Mouse (Mus musculus) heart, postnatal 0 days (tissue): Measurements from ENCODE around the gene Mme. TPM values are rescaled to one million over a fixed set of nuclear protein-coding genes. Genes with fewer than 3 reads are reported as not detected.

Source experiments
- ATAC-seq: fragments of 200-750 bp; cut with Nextera tagmentation; 2 replicates; pipeline ENCODE4 v1.8.0; 2017; ENCODE audit warnings: low read depth, moderate number of reproducible peaks, moderate library complexity; ENCODE audit not compliant: insufficient read depth
- DNase-seq: peaks from one replicate; pipeline ENCODE4 v3.0.0-alpha.2; 2016; ENCODE audit warnings: low spot score
- H3K27ac ChIP-seq: fragments of 300-500 bp; sonication (generic); 2 replicates; pipeline ENCODE4 v1.5.1; 2014; ENCODE audit warnings: low read depth, mild to moderate bottlenecking
- H3K27me3 ChIP-seq: fragments of 300-500 bp; sonication (generic); 2 replicates; pipeline ENCODE4 v1.6.1; 2014; ENCODE audit warnings: low read length, mixed read lengths; ENCODE audit not compliant: control insufficient read depth, insufficient read depth
- H3K36me3 ChIP-seq: fragments of 300-500 bp; sonication (generic); replicated peaks from 2 replicates; pipeline ENCODE4 v1.6.1; 2014; ENCODE audit warnings: low read length, mixed read lengths; ENCODE audit not compliant: control insufficient read depth, insufficient read depth
- H3K4me1 ChIP-seq: fragments of 300-500 bp; sonication (generic); 2 replicates; pipeline ENCODE4 v1.6.1; 2014; ENCODE audit warnings: antibody characterized with exemption; ENCODE audit not compliant: control insufficient read depth, insufficient read depth
- H3K4me2 ChIP-seq: fragments of 300-500 bp; sonication (generic); 2 replicates; pipeline ENCODE4 v1.6.1; 2014; ENCODE audit warnings: low read depth, mild to moderate bottlenecking, low read length, moderate library complexity
- H3K4me3 ChIP-seq: fragments of 300-500 bp; sonication (generic); 2 replicates; pipeline ENCODE4 v1.5.1; 2014; ENCODE audit warnings: low read depth, low read length
- H3K9ac ChIP-seq: fragments of 300-500 bp; sonication (generic); replicated peaks from 2 replicates; pipeline ENCODE4 v1.6.1; 2014; ENCODE audit warnings: low read depth, low read length, mixed read lengths
- H3K9me3 ChIP-seq: fragments of 300-500 bp; sonication (generic); replicated peaks from 2 replicates; pipeline ENCODE4 v1.6.1; 2016; ENCODE audit warnings: low read length; ENCODE audit not compliant: control insufficient read depth
- CTCF ChIP-seq: IDR thresholded peaks from 2 replicates; pipeline ENCODE4 v1.5.1; 2016; ENCODE audit warnings: antibody characterized with exemption, control low read depth, low read depth
- EP300 ChIP-seq: IDR thresholded peaks from 2 replicates; pipeline ENCODE4 v1.6.1; 2016; ENCODE audit warnings: antibody characterized with exemption, low read depth
- WGBS: fragments of 180-500 bp; shearing (Covaris S2); extraction: QIAGEN DNeasy Blood & Tissue Kit; methylation state at CpG from one replicate; pipeline ENCODE4 v1.1.7; 2014; 5-methylcytosine and 5-hydroxymethylcytosine counted together
- polyA plus RNA-seq: library from polyadenylated mRNA; unstranded; fragments of >200 nt; fragmentation: Nextera tagmentation; extraction: Ambion mirVana; gene quantifications from 2 replicates; pipeline ENCODE4 v1.2.1, GENCODE M21; 2015
- total RNA-seq: library from RNA; depleted of rRNA; stranded (reverse); fragments of >200 nt; gene quantifications from 2 replicates; pipeline ENCODE4 v1.2.3, GENCODE M21; 2014; ENCODE audit warnings: low replicate concordance

Gene Mme
- total and polyA plus RNA-seq, 2 experiments from 2014 or later, result 0.94 to 4.5 TPM

GRCm38 (mm10) chr3:63351680-63352260, 110.4 kb downstream of the Mme start:
- H3K4me1 ChIP-seq, result no peaks in the 10 kb centered on the region
- H3K27ac ChIP-seq, result no peak overlapping the region
- no peaks in the 10 kb centered on the region for H3K9me3 ChIP-seq
- no peak overlapping the region for H3K4me2 ChIP-seq
- no peak overlapping the region for H3K9ac ChIP-seq
- no peak for DNase-seq
- no peaks in the 10 kb centered on the region for H3K27me3 ChIP-seq
- H3K4me3 ChIP-seq, result no peak overlapping the region
- TF ChIP-seq CTCF (no peak), EP300 (no peak)
- 85% methylated on average over 1 of the region's 1 CpGs for WGBS
- no peaks in the 10 kb centered on the region for H3K36me3 ChIP-seq
- no peak for ATAC-seq

DNA sequence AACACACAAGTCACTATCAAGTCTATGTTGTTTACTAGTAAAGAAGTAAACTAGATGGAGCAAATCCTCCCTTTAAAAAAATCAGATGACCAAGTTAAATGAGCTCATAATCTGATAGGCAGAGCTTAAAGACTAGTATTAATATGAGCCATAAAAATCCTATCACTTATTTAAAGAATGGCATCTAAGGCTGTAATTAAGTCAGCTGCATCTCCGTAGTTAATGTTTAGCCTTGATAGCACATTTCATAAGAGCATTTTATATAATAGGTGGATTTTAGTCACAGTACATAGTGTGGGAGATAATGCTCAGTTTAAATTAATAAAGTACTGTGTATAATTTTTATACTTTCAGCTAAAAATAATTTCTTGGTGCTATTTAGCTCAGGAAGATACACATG, 118.2 kb downstream of the Mme start:
- Histone ChIP-seq H3K9ac (no peak overlapping the region), H3K4me2 (no peak overlapping the region), H3K27me3 (no peaks in the 10 kb centered on the region), H3K36me3 (no peaks in the 10 kb centered on the region), H3K4me1 (no peaks in the 10 kb centered on the region), H3K27ac (no peak overlapping the region), H3K4me3 (no peak overlapping the region), H3K9me3 (no peaks in the 10 kb centered on the region)
- 73% methylated on average over 1 of the region's 1 CpGs for WGBS
- DNase-seq, result no peak
- no peak for ATAC-seq
- TF ChIP-seq CTCF (no peak), EP300 (no peak)

GRCm38 (mm10) chr3:63384989-63385388, 143.7 kb downstream of the Mme start:
- H3K4me2 ChIP-seq, result no peak overlapping the region
- H3K4me1 ChIP-seq, result no peaks in the 10 kb centered on the region
- H3K4me3 ChIP-seq, result no peak overlapping the region
- no peak overlapping the region for H3K9ac ChIP-seq
- H3K36me3 ChIP-seq, result no peaks in the 10 kb centered on the region
- WGBS, result 41% methylated on average over 2 of the region's 2 CpGs
- H3K27ac ChIP-seq, result no peak overlapping the region
- H3K9me3 ChIP-seq, result no peaks in the 10 kb centered on the region
- no peak for DNase-seq
- ATAC-seq, result no peak
- no peak for TF ChIP-seq EP300
- TF ChIP-seq CTCF, result no peak
- H3K27me3 ChIP-seq, result no peaks in the 10 kb centered on the region

DNA sequence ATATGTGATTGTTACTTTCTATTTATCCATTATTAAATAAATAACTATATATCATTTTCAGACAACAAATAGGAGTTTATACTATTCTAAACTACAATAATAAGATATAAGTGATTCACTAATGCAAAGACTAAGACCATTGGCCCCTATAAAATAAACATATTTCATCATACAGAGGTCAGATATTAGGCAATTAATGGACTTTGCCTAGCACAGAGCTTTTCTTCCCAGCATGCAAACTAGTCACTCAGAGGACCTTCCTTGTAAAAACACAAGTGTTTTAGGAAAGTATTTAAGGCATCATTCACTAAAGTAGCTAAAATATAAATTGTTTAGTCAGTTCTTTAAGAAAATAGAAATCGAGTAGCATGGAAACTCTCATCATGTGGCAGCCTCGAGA, 149.4 kb downstream of the Mme start:
- DNase-seq (no peak), ATAC-seq (no peak)
- Histone ChIP-seq H3K4me1 (no peaks in the 10 kb centered on the region), H3K4me3 (no peak overlapping the region), H3K27me3 (no peaks in the 10 kb centered on the region), H3K9ac (no peak overlapping the region), H3K36me3 (no peaks in the 10 kb centered on the region), H3K9me3 (no peaks in the 10 kb centered on the region), H3K4me2 (no peak overlapping the region), H3K27ac (no peak overlapping the region)
- TF ChIP-seq CTCF (no peak), EP300 (no peak)
- 68% methylated on average over 2 of the region's 2 CpGs for WGBS

- 57% methylated on average over 2 of the region's 2 CpGs for WGBS
- H3K4me1 ChIP-seq, result no peaks in the 10 kb centered on the region
- no peak overlapping the region for H3K9ac ChIP-seq
- no peak overlapping the region for H3K4me2 ChIP-seq
- no peaks in the 10 kb centered on the region for H3K36me3 ChIP-seq
- no peaks in the 10 kb centered on the region for H3K27me3 ChIP-seq
- H3K4me3 ChIP-seq, result no peak overlapping the region
- no peak overlapping the region for H3K27ac ChIP-seq
- ATAC-seq, result no peak
- TF ChIP-seq EP300, result no peak
- no peak for TF ChIP-seq CTCF
- H3K9me3 ChIP-seq, result no peaks in the 10 kb centered on the region
- no peak for DNase-seq
Measured at GRCm38 (mm10) chr3:63391348-63391747, 150.0 kb downstream of the Mme start.

GRCm38 (mm10) chr3:63394424-63394941, 153.1 kb downstream of the Mme start:
- Histone ChIP-seq H3K36me3 (no peaks in the 10 kb centered on the region), H3K27ac (no peak overlapping the region), H3K4me2 (no peak overlapping the region), H3K9me3 (no peaks in the 10 kb centered on the region), H3K4me3 (no peak overlapping the region), H3K9ac (no peak overlapping the region), H3K27me3 (no peaks in the 10 kb centered on the region), H3K4me1 (no peaks in the 10 kb centered on the region)
- TF ChIP-seq CTCF (no peak), EP300 (no peak)
- ATAC-seq (no peak), DNase-seq (no peak)
- 70% methylated on average over 4 of the region's 4 CpGs for WGBS
